Mouse (Mus musculus) forebrain, embryonic 14.5 days (tissue): ENCODE results near the gene Zfp354c. TPM values are rescaled to one million over a fixed set of nuclear protein-coding genes. Genes with fewer than 3 reads are reported as not detected.
A peak's percentile ranks its signal among the peaks of the same experiment; 100 is the strongest.

Source experiments
- ATAC-seq: fragments of 200-750 bp; cut with Nextera tagmentation; 2 replicates; pipeline ENCODE4 v1.8.0; 2017; ENCODE audit warnings: mild to moderate bottlenecking, moderate library complexity
- DNase-seq: peaks from one replicate; pipeline ENCODE4 v3.0.0-alpha.2; 2015; ENCODE audit warnings: low spot score
- H3K27ac ChIP-seq: fragments of 300-500 bp; sonication (generic); 2 replicates; pipeline ENCODE4 v1.5.1; 2014; ENCODE audit warnings: low read depth, mild to moderate bottlenecking, control low read depth, low read length, moderate library complexity
- H3K27me3 ChIP-seq: fragments of 300-500 bp; sonication (generic); replicated peaks from 2 replicates; pipeline ENCODE4 v1.6.1; 2014; ENCODE audit warnings: low read length, control low read depth, mixed read lengths; ENCODE audit not compliant: control insufficient read depth, insufficient read depth
- H3K36me3 ChIP-seq: fragments of 300-500 bp; sonication (generic); 2 replicates; pipeline ENCODE4 v1.6.1; 2014; ENCODE audit warnings: low read length, control low read depth; ENCODE audit not compliant: control insufficient read depth, insufficient read depth
- H3K4me1 ChIP-seq: fragments of 300-500 bp; sonication (generic); 2 replicates; pipeline ENCODE4 v1.6.1; 2014; ENCODE audit warnings: antibody characterized with exemption, low read length, control low read depth; ENCODE audit not compliant: control insufficient read depth, insufficient read depth
- H3K4me2 ChIP-seq: fragments of 300-500 bp; sonication (generic); 2 replicates; pipeline ENCODE4 v1.6.1; 2014; ENCODE audit warnings: mild to moderate bottlenecking, control low read depth, low read length
- H3K4me3 ChIP-seq: fragments of 300-500 bp; sonication (generic); 2 replicates; pipeline ENCODE4 v1.5.1; 2014; ENCODE audit warnings: low read depth, low read length, control low read depth
- H3K9ac ChIP-seq: fragments of 300-500 bp; sonication (generic); 2 replicates; pipeline ENCODE4 v1.6.1; 2014; ENCODE audit warnings: mild to moderate bottlenecking, low read length, control low read depth, moderate library complexity
- H3K9me3 ChIP-seq: fragments of 300-500 bp; sonication (generic); replicated peaks from 2 replicates; pipeline ENCODE4 v1.6.1; 2016; ENCODE audit warnings: low read length, control low read depth, mixed read lengths; ENCODE audit not compliant: control insufficient read depth
- WGBS: fragments of 180-500 bp; shearing (Covaris S2); extraction: QIAGEN DNeasy Blood & Tissue Kit; methylation state at CpG from one replicate; pipeline ENCODE4 v1.1.7; 2014; 5-methylcytosine and 5-hydroxymethylcytosine counted together
- polyA plus RNA-seq: library from polyadenylated mRNA; unstranded; fragments of >200 nt; fragmentation: Nextera tagmentation; extraction: Ambion mirVana; gene quantifications from 2 replicates; pipeline ENCODE4 v1.2.1, GENCODE M21; 2014

Gene Zfp354c
- polyA plus RNA-seq, 1 experiment from 2014 or later: 56.7 TPM

- ATAC-seq (no peak), DNase-seq (no peak)
- H3K9me3 ChIP-seq: no peaks in the 10 kb centered on the region
- H3K27me3 ChIP-seq: no peaks in the 10 kb centered on the region
- H3K4me2 ChIP-seq: no peak overlapping the region
- peaks cover 10% of the 10 kb centered on the region; the same call in 1 of the 2 replicates for H3K36me3 ChIP-seq
- 90% methylated on average over 4 of the region's 4 CpGs for WGBS
- peaks cover 7% of the 10 kb centered on the region for H3K4me1 ChIP-seq
- H3K9ac ChIP-seq: no peak overlapping the region
- no peak overlapping the region for H3K4me3 ChIP-seq
- H3K27ac ChIP-seq: no peak overlapping the region
Measured at GRCm38 (mm10) chr11:50835727-50836126, 8.2 kb upstream of the Zfp354c start.

GRCm38 (mm10) chr11:50826214-50826613, 1.3 kb downstream of the Zfp354c start:
- Histone ChIP-seq H3K36me3 (peaks cover 45% of the 10 kb centered on the region), H3K9ac (peak overlapping the region; percentile 93), H3K4me1 (peaks cover 9% of the 10 kb centered on the region), H3K27ac (no peak overlapping the region), H3K4me3 (peak overlapping the region; percentile 77; the same call in 1 of the 2 replicates), H3K4me2 (peak overlapping the region; percentile 76), H3K27me3 (no peaks in the 10 kb centered on the region), H3K9me3 (no peaks in the 10 kb centered on the region)
- no peak for DNase-seq
- ATAC-seq: no peak
- 52% methylated on average over 2 of the region's 2 CpGs for WGBS

- H3K4me2 ChIP-seq: no peak overlapping the region
- 99% methylated on average over 4 of the region's 4 CpGs for WGBS
Measured at GRCm38 (mm10) chr11:50814233-50814632, 13.3 kb downstream of the Zfp354c start.

GRCm38 (mm10) chr11:50798836-50799235, 28.7 kb downstream of the Zfp354c start:
- Histone ChIP-seq H3K9me3 (no peaks in the 10 kb centered on the region), H3K27me3 (no peaks in the 10 kb centered on the region), H3K4me3 (no peak overlapping the region), H3K36me3 (no peaks in the 10 kb centered on the region), H3K4me2 (no peak overlapping the region), H3K9ac (no peak overlapping the region), H3K4me1 (no peaks in the 10 kb centered on the region), H3K27ac (no peak overlapping the region)
- DNase-seq (no peak), ATAC-seq (no peak)

More at GRCm38 (mm10) chr11:50814233-50814632, 13.3 kb downstream of the Zfp354c start:
- no peak overlapping the region for H3K4me3 ChIP-seq
- ATAC-seq (no peak), DNase-seq (no peak)
- H3K27ac ChIP-seq: no peak overlapping the region
- no peaks in the 10 kb centered on the region for H3K4me1 ChIP-seq
- no peaks in the 10 kb centered on the region for H3K27me3 ChIP-seq
- H3K9me3 ChIP-seq: peaks cover 47% of the 10 kb centered on the region
- H3K36me3 ChIP-seq: peaks cover 87% of the 10 kb centered on the region
- no peak overlapping the region for H3K9ac ChIP-seq

GRCm38 (mm10) chr11:50797674-50798073, 29.9 kb downstream of the Zfp354c start:
- no peaks in the 10 kb centered on the region for H3K4me1 ChIP-seq
- H3K4me2 ChIP-seq: no peak overlapping the region
- H3K27me3 ChIP-seq: no peaks in the 10 kb centered on the region
- no peak for DNase-seq
- no peak overlapping the region for H3K27ac ChIP-seq
- no peaks in the 10 kb centered on the region for H3K36me3 ChIP-seq
- no peak overlapping the region for H3K4me3 ChIP-seq
- WGBS: 72% methylated on average over 11 of the region's 11 CpGs
- no peak overlapping the region for H3K9ac ChIP-seq
- H3K9me3 ChIP-seq: no peaks in the 10 kb centered on the region
- ATAC-seq: no peak

GRCm38 (mm10) chr11:50771006-50771405, 56.5 kb downstream of the Zfp354c start:
- ATAC-seq: no peak
- no peak for DNase-seq
- Histone ChIP-seq H3K4me1 (0 out of 2 replicates have a peak, but pooled peaks cover 3% of the 10 kb centered on the region), H3K9ac (no peak overlapping the region), H3K9me3 (no peaks in the 10 kb centered on the region), H3K4me2 (no peak overlapping the region), H3K27ac (no peak overlapping the region), H3K36me3 (no peaks in the 10 kb centered on the region), H3K27me3 (no peaks in the 10 kb centered on the region), H3K4me3 (no peak overlapping the region)
- 86% methylated on average over 1 of the region's 1 CpGs for WGBS

- WGBS: 12% methylated on average over 14 of the region's 14 CpGs
- no peak overlapping the region for H3K27ac ChIP-seq
- H3K4me2 ChIP-seq: peak overlapping the region; percentile 49
- H3K36me3 ChIP-seq: no peaks in the 10 kb centered on the region
- DNase-seq (peak; percentile 92), ATAC-seq (peak; percentile 86)
- no peaks in the 10 kb centered on the region for H3K27me3 ChIP-seq
- H3K9me3 ChIP-seq: no peaks in the 10 kb centered on the region
- H3K9ac ChIP-seq: no peak overlapping the region
- H3K4me3 ChIP-seq: no peak overlapping the region
- 0 out of 2 replicates have a peak, but pooled peaks cover 3% of the 10 kb centered on the region for H3K4me1 ChIP-seq
Measured at GRCm38 (mm10) chr11:50768995-50769749, 58.4 kb downstream of the Zfp354c start.

GRCm38 (mm10) chr11:50767039-50767438, 60.5 kb downstream of the Zfp354c start:
- Histone ChIP-seq H3K9ac (no peak overlapping the region), H3K4me1 (0 out of 2 replicates have a peak, but pooled peaks cover 3% of the 10 kb centered on the region), H3K4me3 (no peak overlapping the region), H3K9me3 (no peaks in the 10 kb centered on the region), H3K4me2 (no peak overlapping the region), H3K36me3 (no peaks in the 10 kb centered on the region), H3K27ac (no peak overlapping the region), H3K27me3 (no peaks in the 10 kb centered on the region)
- ATAC-seq (no peak), DNase-seq (peak; percentile 35)
- WGBS: 22% methylated on average over 4 of the region's 4 CpGs

GRCm38 (mm10) chr11:50766461-50766860, 61.1 kb downstream of the Zfp354c start:
- Histone ChIP-seq H3K9ac (no peak overlapping the region), H3K4me2 (no peak overlapping the region), H3K27ac (no peak overlapping the region), H3K4me3 (no peak overlapping the region), H3K9me3 (no peaks in the 10 kb centered on the region), H3K27me3 (no peaks in the 10 kb centered on the region), H3K4me1 (0 out of 2 replicates have a peak, but pooled peaks cover 3% of the 10 kb centered on the region), H3K36me3 (no peaks in the 10 kb centered on the region)
- 85% methylated on average over 7 of the region's 7 CpGs for WGBS
- no peak for ATAC-seq
- no peak for DNase-seq
